Mouse (Mus musculus) stomach, postnatal 0 days (tissue): ENCODE measurements around the gene Cebpg. TPM values are rescaled to one million over a fixed set of nuclear protein-coding genes. Genes with fewer than 3 reads are reported as not detected.

Experiments
- ATAC-seq: fragments of 200-750 bp; cut with Nextera tagmentation; 2 replicates; pipeline ENCODE4 v1.8.0; 2017; ENCODE audit not compliant: low FRiP score, low TSS enrichment
- DNase-seq: peaks from one replicate; pipeline ENCODE4 v3.0.0-alpha.2; 2016; ENCODE audit warnings: low spot score
- H3K27ac ChIP-seq: fragments of 300-500 bp; sonication (generic); replicated peaks from 2 replicates; pipeline ENCODE4 v1.5.1; 2014; ENCODE audit warnings: mild to moderate bottlenecking, control low read depth
- H3K27me3 ChIP-seq: fragments of 300-500 bp; sonication (generic); 2 replicates; pipeline ENCODE4 v1.6.1; 2014; ENCODE audit warnings: low read length; ENCODE audit not compliant: control insufficient read depth, insufficient read depth
- H3K36me3 ChIP-seq: fragments of 300-500 bp; sonication (generic); 2 replicates; pipeline ENCODE4 v1.6.1; 2014; ENCODE audit warnings: low read length, mixed read lengths; ENCODE audit not compliant: control insufficient read depth, insufficient read depth
- H3K4me1 ChIP-seq: fragments of 300-500 bp; sonication (generic); replicated peaks from 2 replicates; pipeline ENCODE4 v1.6.1; 2014; ENCODE audit warnings: antibody characterized with exemption; ENCODE audit not compliant: control insufficient read depth, insufficient read depth
- H3K4me2 ChIP-seq: fragments of 300-500 bp; sonication (generic); replicated peaks from 2 replicates; pipeline ENCODE4 v1.6.1; 2014; ENCODE audit warnings: low read depth, mild to moderate bottlenecking, control low read depth, moderate library complexity
- H3K4me3 ChIP-seq: fragments of 300-500 bp; sonication (generic); 2 replicates; pipeline ENCODE4 v1.5.1; 2014; ENCODE audit warnings: low read depth, low read length, control low read depth
- H3K9ac ChIP-seq: fragments of 300-500 bp; sonication (generic); 2 replicates; pipeline ENCODE4 v1.6.1; 2014; ENCODE audit warnings: mild to moderate bottlenecking, low read length, control low read depth, mixed read lengths
- H3K9me3 ChIP-seq: fragments of 300-500 bp; sonication (generic); 2 replicates; pipeline ENCODE4 v1.6.1; 2016; ENCODE audit warnings: low read length; ENCODE audit not compliant: control insufficient read depth
- CTCF ChIP-seq: IDR thresholded peaks from 2 replicates; pipeline ENCODE4 v1.5.1; 2016; ENCODE audit warnings: antibody characterized with exemption, low read depth, mild to moderate bottlenecking, moderate library complexity
- EP300 ChIP-seq: optimal IDR thresholded peaks from 2 replicates; pipeline ENCODE3; 2016; ENCODE audit warnings: antibody characterized with exemption
- WGBS: fragments of 180-500 bp; shearing (Covaris S2); extraction: QIAGEN DNeasy Blood & Tissue Kit; methylation state at CpG from one replicate; pipeline ENCODE4 v1.1.7; 2014; 5-methylcytosine and 5-hydroxymethylcytosine counted together
- polyA plus RNA-seq: library from polyadenylated mRNA; unstranded; fragments of >200 nt; fragmentation: Nextera tagmentation; extraction: Ambion mirVana; gene quantifications from 2 replicates; pipeline ENCODE4 v1.2.1, GENCODE M21; 2015

Cebpg gene
- polyA plus RNA-seq, 1 experiment from 2014 or later: 29.7 TPM

- H3K4me2 ChIP-seq: no peak overlapping the region
- H3K4me1 ChIP-seq: no peaks in the 10 kb centered on the region; the same call in none of the 2 replicates
- H3K27me3 ChIP-seq: no peaks in the 10 kb centered on the region
- no peaks in the 10 kb centered on the region for H3K9me3 ChIP-seq
- H3K9ac ChIP-seq: no peak overlapping the region
- peaks cover 17% of the 10 kb centered on the region for H3K36me3 ChIP-seq
- no peak overlapping the region for H3K27ac ChIP-seq
- peak; percentile 12 for DNase-seq
- H3K4me3 ChIP-seq: no peak overlapping the region
- 90% methylated on average over 9 of the region's 9 CpGs for WGBS
- TF ChIP-seq EP300 (no peak), CTCF (no peak)
- ATAC-seq: no peak
Observed at GRCm38 (mm10) chr7:35040176-35040972, 16.0 kb downstream of the Cebpg start.

GRCm38 (mm10) chr7:35037408-35037807, 19.0 kb downstream of the Cebpg start:
- Histone ChIP-seq H3K36me3 (peaks cover 3% of the 10 kb centered on the region; the same call in 1 of the 2 replicates), H3K9ac (no peak overlapping the region), H3K9me3 (no peaks in the 10 kb centered on the region), H3K27me3 (no peaks in the 10 kb centered on the region), H3K4me1 (no peaks in the 10 kb centered on the region; the same call in none of the 2 replicates), H3K4me2 (no peak overlapping the region), H3K27ac (no peak overlapping the region), H3K4me3 (no peak overlapping the region)
- no peak for DNase-seq
- ATAC-seq: no peak
- 72% methylated on average over 6 of the region's 6 CpGs for WGBS
- TF ChIP-seq EP300 (no peak), CTCF (no peak)

GRCm38 (mm10) chr7:35036266-35036731, 20.1 kb downstream of the Cebpg start:
- TF ChIP-seq EP300 (no peak), CTCF (no peak)
- ATAC-seq (peak; percentile 8; the same call in 1 of the 2 replicates), DNase-seq (no peak)
- H3K4me2 ChIP-seq: no peak overlapping the region
- peaks cover 3% of the 10 kb centered on the region; the same call in 1 of the 2 replicates for H3K36me3 ChIP-seq
- WGBS: 40% methylated on average over 5 of the region's 5 CpGs
- no peak overlapping the region for H3K4me3 ChIP-seq
- H3K27me3 ChIP-seq: no peaks in the 10 kb centered on the region
- H3K9ac ChIP-seq: no peak overlapping the region
- H3K4me1 ChIP-seq: no peaks in the 10 kb centered on the region; the same call in none of the 2 replicates
- no peaks in the 10 kb centered on the region for H3K9me3 ChIP-seq
- H3K27ac ChIP-seq: 0 out of 2 replicates have a peak overlapping the region, but pooled peaks have one; percentile 18

GRCm38 (mm10) chr7:35035565-35035964, 20.8 kb downstream of the Cebpg start:
- Histone ChIP-seq H3K27me3 (no peaks in the 10 kb centered on the region), H3K9me3 (no peaks in the 10 kb centered on the region), H3K4me1 (no peaks in the 10 kb centered on the region; the same call in none of the 2 replicates), H3K4me2 (no peak overlapping the region), H3K27ac (no peak overlapping the region), H3K4me3 (no peak overlapping the region), H3K36me3 (peaks cover 3% of the 10 kb centered on the region; the same call in 1 of the 2 replicates), H3K9ac (no peak overlapping the region)
- no peak for ATAC-seq
- 63% methylated on average over 4 of the region's 4 CpGs for WGBS
- TF ChIP-seq EP300 (no peak), CTCF (no peak)
- DNase-seq: no peak

- ATAC-seq (no peak), DNase-seq (no peak)
- Histone ChIP-seq H3K9ac (peak overlapping the region; percentile 18; the same call in 1 of the 2 replicates), H3K36me3 (peaks cover 3% of the 10 kb centered on the region; the same call in 1 of the 2 replicates), H3K9me3 (no peaks in the 10 kb centered on the region), H3K27me3 (no peaks in the 10 kb centered on the region), H3K27ac (no peak overlapping the region), H3K4me1 (no peaks in the 10 kb centered on the region; the same call in none of the 2 replicates), H3K4me3 (no peak overlapping the region), H3K4me2 (no peak overlapping the region)
- WGBS: 29% methylated on average over 6 of the region's 6 CpGs
- TF ChIP-seq CTCF: no peak
- no peak for TF ChIP-seq EP300
Observed at GRCm38 (mm10) chr7:35035141-35035553, 21.2 kb downstream of the Cebpg start.

GRCm38 (mm10) chr7:35030567-35030966, 25.8 kb downstream of the Cebpg start:
- Histone ChIP-seq H3K9me3 (no peaks in the 10 kb centered on the region), H3K27ac (no peak overlapping the region), H3K27me3 (no peaks in the 10 kb centered on the region), H3K4me1 (no peaks in the 10 kb centered on the region; the same call in 1 of the 2 replicates), H3K4me2 (no peak overlapping the region), H3K36me3 (peaks cover 3% of the 10 kb centered on the region; the same call in 1 of the 2 replicates), H3K9ac (no peak overlapping the region), H3K4me3 (no peak overlapping the region)
- ATAC-seq: no peak
- 87% methylated on average over 6 of the region's 6 CpGs for WGBS
- no peak for TF ChIP-seq CTCF
- no peak for DNase-seq
